Mouse (Mus musculus) right cerebral cortex, postnatal 25 days (tissue): ENCODE data around the gene Camk1.

Experiments used
- DNase-seq: peaks from one replicate; pipeline ENCODE4 v3.0.0; 2022

Camk1 gene

GRCm38 (mm10) chr6:113302258-113302657 lies 41.5 kb downstream of the Camk1 start:
- DNase-seq = no peak

- DNase-seq = no peak
Observed at GRCm38 (mm10) chr6:113301350-113301749, 42.4 kb downstream of the Camk1 start.

GRCm38 (mm10) chr6:113296639-113297038 lies 47.1 kb downstream of the Camk1 start:
- no peak for DNase-seq

- DNase-seq = no peak
Observed at GRCm38 (mm10) chr6:113296046-113296445, 47.7 kb downstream of the Camk1 start.

GRCm38 (mm10) chr6:113292938-113293337 lies 50.8 kb downstream of the Camk1 start:
- DNase-seq = no peak

GRCm38 (mm10) chr6:113290346-113290745 lies 53.4 kb downstream of the Camk1 start:
- DNase-seq = no peak

- no peak for DNase-seq
Observed at GRCm38 (mm10) chr6:113289346-113289745, 54.4 kb downstream of the Camk1 start.

- peak; percentile 16 for DNase-seq
Observed at GRCm38 (mm10) chr6:113287236-113287635, 56.5 kb downstream of the Camk1 start.

- no peak for DNase-seq
Observed at GRCm38 (mm10) chr6:113286316-113286715, 57.5 kb downstream of the Camk1 start.

- DNase-seq = no peak
Observed at GRCm38 (mm10) chr6:113284931-113285330, 58.9 kb downstream of the Camk1 start.
